Mouse (Mus musculus) frontal cortex, adult (tissue): ENCODE data around the gene Hspbap1.
A peak's percentile ranks its signal among the peaks of the same experiment; 100 is the strongest.

Experiments
- ATAC-seq: cut with Nextera tagmentation; 2 replicates; pipeline ENCODE4 v1.9.2; 2017; ENCODE audit warnings: mild to moderate bottlenecking, moderate library complexity, mixed read lengths; ENCODE audit not compliant: low TSS enrichment

Hspbap1 gene

DNA sequence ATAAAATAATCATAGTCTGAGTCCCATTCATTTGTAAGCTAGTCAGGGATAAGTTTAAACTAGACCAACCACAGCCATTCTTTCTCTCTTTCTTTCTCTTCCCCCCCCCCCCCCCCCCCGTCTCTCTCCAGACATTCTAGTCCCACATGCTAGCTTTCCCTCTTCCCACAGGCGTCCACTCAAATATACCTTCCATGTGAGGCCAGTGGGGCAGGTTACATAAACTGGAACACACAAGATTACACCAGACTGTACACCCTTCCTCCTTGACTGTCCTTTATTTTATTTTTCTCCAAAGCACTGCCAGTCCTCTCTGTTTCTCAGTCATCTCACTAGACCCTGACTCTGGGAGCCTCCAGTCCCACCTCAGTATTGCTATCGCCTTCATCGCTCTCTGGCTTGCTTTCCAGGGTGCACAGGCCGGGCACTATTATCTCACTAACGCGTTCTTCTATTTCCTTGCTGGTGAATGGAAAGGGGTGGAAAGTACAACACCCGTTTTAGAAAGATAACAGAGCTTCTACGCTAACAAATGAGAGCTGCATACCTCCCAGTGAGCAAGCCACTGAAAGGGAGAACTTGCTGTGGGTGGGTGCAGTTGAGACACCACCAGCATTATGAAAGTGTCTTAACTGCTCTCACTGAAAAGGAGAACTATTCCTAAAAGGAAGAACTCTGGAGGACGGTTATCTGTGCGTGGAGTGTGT, 6.4 kb upstream of the Hspbap1 start:
- ATAC-seq, result peak; percentile 82

DNA sequence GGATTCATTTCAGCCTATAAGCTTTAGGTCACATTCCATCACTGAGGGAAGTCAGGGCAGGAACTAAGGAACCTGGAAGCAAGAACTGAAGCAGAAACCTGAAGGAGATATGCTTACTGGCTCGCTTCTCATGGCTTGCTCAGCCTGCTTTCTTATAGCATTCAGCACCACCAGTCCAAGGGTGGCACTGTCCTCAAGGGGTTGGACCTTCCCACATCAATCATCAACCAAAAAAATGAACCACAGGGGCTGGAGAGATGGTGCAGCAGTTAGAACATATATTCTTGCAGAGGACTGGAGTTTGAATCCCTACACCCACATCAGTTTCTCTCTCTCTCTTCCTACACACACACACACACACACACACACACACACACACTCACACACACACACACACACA, 5.2 kb upstream of the Hspbap1 start:
- no peak for ATAC-seq

DNA sequence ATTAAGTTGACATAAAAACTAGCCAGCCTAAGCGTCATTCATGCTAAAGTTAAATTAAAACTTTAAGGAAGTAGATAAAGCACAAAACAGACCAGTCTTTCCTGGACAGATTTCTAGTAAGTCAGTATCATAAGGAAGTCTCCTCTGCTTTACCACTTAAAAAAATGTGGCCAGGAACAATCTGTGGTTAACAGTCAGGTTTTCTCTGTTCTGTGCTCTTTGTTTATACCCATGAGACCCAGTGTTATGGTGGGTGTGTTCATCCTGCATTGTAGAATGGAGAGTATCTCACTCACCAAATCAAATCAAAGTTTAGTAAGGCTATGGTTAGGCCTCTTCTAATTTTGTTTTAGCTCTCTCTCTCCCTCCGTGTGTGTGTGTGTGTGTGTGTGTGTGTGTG, 4.7 kb upstream of the Hspbap1 start:
- no peak for ATAC-seq

DNA sequence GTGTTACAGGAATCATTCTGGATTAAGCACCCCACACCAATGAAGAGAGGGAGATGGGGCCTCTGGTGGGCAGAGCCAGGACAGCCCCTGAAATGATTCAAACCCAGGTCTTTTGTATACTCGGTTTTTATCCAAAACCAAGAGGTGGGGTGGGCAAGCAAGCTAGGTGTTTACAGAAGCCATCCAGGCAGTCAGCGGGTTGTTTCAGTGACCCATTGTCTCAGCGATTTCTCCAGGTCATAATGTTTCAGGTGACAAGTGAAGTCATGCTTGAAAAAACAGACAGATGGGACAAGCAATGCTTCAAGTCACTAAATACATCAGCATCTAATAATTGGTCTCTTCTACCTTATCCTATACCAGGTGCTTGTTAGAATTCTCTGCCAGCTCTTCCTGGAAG, 3.8 kb upstream of the Hspbap1 start:
- ATAC-seq, result no peak

DNA sequence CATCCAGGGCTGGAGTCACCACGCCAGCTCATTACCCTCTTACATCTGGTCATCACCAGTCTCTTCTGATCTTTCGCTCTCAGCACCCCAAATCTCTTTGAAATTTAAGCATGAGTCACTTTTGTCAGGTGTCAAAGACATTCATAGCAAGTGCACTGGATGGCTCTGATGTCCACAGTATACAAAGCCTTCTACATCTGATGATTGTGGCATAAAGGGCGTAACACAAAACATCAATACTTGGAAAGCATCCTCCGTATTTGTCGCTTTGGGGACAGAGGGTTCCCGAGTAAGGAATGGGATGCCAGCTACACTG, 1.7 kb upstream of the Hspbap1 start:
- ATAC-seq, result no peak

DNA sequence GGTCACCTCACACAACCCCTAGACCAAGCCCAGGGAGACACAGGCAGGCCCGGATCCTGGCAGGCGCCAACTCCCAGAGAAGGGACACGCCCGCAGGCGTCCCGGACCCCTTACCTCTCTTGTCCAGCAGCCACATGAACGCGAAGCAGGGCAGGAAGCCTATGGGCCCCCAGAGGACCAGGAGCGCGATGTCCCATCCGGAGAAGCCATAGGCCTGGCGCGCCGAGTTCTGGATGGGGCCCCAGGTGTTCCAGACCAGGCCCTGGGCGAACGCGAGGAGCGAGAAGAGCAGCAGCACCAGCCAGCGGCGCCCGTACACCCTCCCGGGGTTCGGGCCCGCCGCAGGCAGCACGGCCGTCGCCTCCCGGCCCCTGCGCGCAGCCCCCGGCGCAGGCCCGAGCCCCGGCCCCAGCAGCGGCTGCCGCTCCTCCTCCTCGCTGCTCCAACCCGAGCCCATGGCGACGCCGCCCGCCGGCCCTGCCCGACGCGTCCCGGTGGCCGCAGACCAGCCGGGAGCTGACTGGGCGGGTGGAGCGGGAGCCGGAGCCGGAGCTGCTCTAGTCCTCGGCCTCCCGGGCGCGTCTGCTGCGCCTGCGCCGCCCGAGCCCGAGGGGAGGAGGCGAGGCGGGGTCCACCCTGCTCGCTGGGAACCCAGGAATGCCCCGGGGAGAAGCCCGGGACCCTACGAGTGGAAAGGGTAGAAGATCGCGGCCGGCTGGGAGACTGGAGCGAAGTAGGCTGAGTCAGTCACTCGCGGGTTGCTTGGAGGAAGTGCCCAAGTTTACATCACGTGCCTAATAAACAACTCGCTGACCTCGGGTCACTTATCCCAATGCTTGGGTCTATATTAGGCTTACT, 1.2 kb upstream of the Hspbap1 start, which contains the start of gene Dirc2:
Gene Dirc2 (minus strand): TSS at position 572 of the 858 bp plus-strand sequence.
- peak; percentile 76 for ATAC-seq

DNA sequence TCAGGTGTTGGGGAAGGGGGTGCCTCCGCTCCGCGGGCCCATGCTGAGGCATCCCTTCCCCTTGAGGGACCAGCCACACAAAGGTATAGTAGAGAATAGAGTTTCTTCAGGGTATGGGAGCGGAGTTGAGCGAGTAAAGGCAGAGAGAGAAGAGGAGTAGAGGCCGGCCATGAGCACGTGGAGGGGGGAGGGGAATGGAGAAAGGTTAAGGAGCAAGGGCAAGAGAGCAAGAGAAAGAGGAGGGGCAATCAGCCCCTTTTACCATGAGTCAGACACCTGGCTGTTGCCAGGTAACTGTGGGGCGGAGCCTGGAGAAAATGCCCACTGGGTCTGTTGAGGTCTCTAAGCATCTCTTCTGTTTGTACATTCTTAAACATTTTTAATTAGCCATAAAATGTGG, 966 bp downstream of the Hspbap1 start:
- no peak for ATAC-seq

DNA sequence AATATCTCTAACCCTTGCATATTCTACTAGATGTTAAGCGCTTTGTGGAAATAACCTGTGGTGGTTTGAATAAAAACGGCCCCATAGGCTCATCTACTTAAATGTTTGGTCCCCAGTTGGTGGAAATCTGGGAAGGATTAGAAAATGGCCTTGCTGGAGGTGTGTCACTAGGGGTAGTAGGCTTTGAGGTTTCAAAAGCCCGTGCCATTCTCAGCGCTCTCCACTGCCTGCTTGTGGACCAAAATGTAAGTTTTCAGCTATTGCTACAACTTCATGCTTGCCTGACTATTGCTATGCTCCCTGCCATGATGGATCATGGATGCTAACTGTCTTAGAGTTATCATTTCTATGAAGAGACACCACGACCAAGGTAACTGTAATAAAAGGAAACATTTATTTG, 1.4 kb downstream of the Hspbap1 start:
- ATAC-seq, result no peak

DNA sequence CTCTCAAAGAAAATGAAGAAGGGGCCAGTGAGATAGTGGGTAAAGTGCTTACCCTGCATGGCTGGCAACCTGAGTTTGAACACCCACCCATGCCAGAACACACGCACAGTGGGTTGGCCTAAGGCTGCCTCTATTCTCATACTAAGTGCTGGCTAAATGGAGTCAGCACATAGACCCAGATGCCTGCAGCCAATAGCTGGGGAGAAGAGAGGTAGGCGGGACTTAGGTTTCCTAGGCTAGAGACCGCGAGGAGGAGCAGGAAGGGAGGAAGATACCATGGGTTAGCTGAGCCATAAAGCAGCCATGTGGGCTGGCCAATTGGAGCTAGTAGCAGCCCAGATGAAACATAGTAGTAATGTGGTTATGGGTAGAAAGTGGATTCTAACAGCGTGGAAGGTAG, 2.4 kb downstream of the Hspbap1 start:
- no peak for ATAC-seq

DNA sequence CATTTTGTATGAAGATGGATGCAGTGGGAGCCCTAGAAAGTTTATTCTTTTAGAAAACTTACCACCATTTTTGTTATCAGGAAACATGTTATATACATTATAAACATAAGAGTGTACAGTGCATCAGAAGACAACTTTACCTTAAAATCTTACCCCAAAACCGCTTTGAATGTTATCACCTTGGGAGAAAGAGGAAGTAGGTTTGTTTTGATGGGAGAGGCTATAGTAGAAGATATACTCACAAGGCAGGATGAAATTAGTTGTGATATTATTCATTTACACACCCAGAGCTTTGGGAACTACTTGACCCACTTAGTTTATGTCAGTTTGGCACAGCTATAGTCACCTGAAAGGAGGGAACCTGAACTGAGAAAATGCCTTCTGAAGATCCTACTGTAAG, 5.7 kb downstream of the Hspbap1 start:
- ATAC-seq, result no peak

DNA sequence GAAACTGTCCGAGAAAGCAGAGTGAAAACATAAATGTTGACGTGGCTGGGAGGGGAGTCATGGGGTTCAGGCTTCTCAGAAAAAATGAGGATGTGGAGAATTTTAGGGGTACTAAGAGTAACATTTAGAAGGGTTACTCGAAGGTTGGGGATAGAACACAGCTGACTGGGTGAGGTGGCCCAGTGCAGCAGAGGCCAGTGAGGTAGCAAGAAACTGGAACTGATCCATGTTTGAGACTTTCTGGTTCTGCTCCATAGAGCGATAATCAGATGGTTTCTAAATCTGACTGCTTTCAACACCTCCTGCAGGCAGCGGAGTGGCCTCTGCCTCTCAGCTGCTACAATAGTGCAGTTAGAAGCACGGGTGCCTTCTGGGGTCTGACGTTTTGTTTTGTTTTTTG, 6.6 kb downstream of the Hspbap1 start:
- ATAC-seq, result no peak

DNA sequence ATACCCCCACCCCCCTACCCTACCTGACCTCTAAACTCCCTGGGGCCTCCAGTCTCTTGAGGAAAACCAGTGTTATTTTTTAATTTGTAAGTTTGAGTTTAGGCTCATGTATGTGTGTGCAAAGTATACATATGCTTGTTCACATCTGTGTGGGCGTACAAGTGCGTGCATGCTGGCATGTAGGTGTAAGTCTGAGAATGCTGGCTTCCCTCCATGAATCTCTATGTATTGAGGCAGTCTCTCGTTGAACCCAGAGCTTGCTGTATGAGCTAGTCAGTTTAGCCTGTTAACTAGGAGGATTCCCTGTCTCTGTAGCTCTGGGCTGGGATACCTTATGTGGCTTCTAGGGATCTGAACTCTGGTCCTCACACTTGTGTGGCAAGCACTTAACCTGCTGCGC, 7.6 kb downstream of the Hspbap1 start:
- ATAC-seq, result peak; percentile 70; the same call in 1 of the 2 replicates

DNA sequence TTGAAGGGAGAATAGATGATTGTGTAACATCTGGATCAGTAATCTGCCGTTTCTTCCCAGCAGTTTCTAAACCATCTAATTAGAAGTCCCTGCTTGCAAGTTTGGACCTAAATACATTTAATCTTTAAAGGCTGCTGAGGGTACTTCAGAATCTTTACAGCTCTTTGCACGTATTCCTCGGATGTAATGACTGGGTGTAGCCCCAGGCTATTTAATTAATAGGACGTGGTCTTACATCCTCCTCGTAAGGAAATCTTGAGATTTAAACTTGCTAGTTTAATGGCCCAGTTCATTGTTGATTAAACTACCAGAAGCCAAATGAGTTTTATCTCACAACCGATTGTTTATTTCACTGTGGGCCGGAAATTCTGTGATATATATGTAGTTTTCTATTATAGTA, 9.5 kb downstream of the Hspbap1 start:
- no peak for ATAC-seq

DNA sequence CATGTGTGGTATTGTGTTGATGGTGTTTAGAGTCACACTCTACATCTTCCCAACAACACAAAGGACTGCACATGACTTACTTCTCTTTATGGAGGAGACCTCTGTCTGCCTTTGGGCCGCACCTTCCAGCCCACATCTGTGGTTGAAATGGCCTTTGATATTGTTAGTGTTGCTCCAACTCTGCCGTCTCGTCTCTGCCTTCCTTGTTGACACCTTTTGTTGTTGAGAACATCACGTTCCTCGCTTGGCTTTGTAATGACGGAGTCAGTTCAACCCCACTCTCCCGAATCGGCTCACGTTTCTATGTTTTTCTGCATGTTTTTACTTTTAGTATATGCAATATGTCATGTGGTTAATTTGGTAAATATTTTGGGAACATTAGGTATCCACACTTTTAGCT, 10.9 kb downstream of the Hspbap1 start:
- ATAC-seq, result no peak

DNA sequence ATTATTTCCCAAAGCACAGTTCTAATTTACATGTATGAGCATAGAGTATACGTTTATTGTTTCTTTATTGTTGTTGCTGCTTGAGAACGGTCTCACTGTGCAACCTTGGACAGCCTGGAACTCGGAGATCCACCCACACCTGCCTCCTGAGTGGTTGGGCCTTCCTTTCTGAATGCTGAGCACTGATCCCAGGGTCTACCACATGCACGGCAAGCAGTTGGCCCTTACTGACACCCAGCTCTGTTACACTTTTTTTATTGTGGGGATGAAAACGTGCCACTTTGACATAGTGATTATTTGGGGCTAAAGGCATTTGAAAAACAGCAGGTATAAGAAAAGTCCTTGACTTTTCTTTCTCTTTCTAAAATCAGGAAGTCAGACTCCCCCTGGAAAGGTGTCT, 11.5 kb downstream of the Hspbap1 start:
- ATAC-seq, result no peak

DNA sequence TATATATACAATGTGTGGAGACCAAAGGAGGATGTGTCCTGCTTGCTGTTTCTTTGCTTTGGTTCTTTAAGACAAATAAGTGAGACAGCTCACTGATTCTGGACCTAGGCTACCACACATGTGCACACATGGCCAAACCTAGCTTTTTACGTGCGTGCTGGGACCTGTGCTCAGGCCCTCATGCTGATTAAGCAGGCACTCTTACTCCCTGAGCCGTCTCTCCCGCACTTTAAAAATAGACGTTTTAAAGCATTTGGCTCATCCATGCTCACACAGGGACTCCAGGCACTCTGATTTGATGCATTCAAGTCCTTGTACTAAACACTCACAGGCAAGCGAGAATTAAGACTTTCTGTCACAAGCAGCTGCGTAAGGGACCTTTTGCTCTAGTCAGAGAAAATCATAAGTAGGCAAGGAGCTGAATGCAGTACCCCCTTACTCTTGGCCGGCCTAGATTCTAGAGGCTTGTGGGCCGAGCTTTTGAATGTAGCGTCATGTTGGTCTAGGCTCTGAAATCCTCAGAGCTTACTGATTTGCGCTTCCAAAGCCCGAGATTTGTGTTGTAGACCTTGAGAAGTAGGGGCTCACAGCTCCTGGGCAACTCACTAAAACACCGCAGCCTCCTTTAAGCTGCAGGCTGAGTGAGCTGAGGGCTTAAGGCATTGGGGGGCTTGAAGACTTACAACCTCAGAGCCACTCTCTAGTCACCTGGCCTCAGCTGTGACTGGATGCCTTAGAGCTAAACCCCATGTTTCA, 12.5 kb downstream of the Hspbap1 start:
- ATAC-seq, result peak; percentile 41; the same call in 1 of the 2 replicates

DNA sequence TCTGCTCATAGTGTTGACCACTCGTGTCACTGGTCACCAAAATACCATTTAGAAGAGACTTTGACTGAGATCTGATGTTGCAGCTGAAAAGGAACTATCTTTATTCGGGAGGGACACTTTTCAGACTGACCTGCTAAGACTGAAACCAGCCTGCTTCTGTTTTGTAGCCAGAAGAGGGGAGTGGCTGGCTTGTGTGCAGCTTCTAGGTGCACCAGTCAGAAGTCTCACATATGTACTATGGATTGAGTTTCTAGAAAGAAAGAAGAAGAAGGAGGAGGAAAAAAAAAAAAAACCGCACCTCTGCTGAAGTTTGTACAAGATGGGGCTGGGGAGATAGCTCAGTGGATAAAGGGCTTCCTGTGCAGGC, 13.0 kb downstream of the Hspbap1 start:
- ATAC-seq, result no peak

DNA sequence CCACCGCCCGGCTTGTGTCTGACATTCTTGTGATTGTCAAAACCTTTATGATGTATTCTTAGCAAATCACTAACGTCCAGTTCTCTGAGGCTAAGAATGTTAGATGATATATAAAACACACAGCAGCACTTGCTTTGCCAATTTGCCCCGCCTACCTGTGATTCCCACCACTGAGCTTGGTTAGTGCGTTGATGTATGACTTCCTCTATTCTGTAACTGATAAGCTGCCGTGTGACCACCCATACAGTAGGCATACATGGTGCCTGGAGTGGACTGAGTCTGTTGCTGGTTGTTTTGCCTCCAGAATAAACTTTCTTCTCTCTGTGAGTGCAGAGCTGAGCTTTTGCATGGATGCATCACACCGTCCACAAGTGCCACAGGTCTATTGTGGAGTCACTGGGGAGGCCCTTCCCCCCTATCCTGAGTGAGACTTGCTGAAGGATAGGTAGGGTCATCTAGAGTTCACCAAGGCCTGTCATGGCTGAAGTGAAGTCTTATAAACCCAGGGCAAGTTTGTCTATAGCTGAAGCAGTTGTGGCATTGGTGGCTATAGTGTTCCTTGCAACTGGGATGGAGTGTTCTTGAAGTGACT, 14.1 kb downstream of the Hspbap1 start:
- ATAC-seq, result no peak

DNA sequence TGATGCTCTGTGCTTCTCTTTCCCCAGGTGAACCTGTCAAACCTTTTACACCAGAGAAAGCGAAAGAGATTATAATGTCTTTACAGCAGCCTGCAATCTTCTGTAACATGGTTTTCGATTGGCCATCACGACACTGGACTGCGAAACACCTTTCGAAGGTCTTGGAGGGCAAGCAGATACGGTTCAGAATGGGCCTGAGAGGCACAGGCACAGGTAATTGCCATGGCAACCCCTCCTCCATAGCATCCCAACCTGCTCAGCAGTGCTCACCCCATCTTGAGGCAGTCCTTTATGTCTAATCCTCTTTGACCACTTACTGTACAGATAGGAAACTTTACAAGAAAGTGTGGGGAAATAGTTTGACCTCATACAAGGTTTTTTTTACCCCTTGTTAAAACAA, 17.0 kb downstream of the Hspbap1 start:
- ATAC-seq, result no peak

DNA sequence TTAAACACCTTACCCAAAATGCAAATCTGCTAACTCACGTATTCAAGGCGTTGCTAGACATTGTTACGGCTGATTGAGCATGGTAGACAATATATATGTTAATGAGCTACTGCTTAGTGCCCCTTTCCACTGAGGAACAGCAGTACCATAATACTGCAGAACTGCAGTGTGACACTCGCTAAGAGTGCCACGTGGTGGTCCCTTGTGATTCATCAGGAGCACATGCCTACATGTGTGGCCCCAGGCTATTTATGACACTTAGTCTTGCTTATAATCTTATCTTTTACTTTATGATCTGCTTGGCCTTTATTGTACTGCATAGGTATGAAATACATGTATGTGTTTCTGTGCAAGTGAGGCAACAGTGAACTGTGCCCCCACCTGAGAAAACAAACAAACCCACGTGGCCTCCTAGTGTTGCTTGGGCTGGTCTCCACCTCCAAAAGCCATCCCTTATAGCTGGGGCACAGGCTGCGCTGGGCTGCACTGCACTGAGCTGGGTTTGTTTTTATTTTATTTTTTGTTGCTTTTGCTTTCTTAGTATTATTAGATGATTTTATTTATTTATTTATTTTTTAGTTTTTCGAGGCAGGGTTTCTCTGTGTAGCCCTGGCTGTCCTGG, 17.5 kb downstream of the Hspbap1 start:
- no peak for ATAC-seq

DNA sequence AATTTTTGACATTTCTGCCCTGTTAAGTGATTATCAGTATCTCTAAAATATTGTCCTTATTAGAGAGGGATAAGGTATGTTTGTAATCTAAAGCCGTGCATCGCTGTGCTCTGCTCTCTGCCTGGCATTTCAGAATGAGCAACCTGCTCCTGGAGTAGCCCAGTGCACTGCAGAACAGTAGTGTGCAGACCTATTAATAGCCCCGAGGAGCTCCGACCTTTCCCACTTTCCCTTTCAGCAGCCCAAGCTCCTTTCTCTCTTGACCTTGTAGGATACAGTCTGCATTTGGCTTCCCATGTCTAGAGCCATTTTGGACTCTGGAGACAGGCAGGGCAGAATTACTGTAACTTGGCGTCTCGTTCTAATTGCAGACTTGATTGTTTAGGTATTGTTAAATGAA, 18.2 kb downstream of the Hspbap1 start:
- ATAC-seq, result no peak

DNA sequence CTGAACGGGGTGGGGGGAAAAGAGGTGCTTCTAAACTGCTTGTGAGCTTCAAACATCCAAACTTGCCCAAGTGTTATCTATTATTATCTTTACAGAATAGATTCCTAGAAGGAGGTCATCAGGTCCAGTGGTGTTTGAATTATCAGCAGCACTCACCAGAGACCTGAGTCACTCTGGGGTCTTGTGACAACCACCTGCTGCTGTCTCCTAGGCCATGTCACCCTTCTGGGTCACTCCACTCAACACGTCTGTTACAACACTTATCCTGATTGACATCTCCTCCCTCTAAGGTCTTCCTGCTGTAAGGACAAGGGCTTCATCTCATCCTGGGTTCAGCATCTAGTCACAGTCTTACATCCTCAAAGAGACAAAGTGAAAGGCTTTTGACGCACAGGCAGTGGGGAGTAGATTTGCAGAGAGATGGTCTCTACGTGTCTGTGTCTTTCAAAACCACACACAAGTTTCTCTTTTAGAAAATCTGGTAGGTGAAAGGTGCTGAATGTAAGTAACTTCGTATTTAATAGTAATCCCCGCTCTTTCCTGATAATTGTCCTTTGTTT, 21.9 kb downstream of the Hspbap1 start:
- no peak for ATAC-seq
